Mouse (Mus musculus) lung, adult 2 months (tissue): ENCODE results near the gene 4930404N11Rik. TPM values are rescaled to one million over a fixed set of nuclear protein-coding genes. Genes with fewer than 3 reads are reported as not detected.

ENCODE experiments used
- DNase-seq: peaks from one replicate; pipeline ENCODE4 v3.0.0; 2022
- H3K4me1 ChIP-seq: fragments of 200-500 bp; 2 replicates; pipeline ENCODE4 v1.6.1; 2011; ENCODE audit warnings: low read length; ENCODE audit not compliant: control insufficient read depth, insufficient read depth
- H3K4me3 ChIP-seq: fragments of 200-500 bp; replicated peaks from 2 replicates; pipeline ENCODE3; 2011; ENCODE audit warnings: low read depth, mild to moderate bottlenecking, control low read depth, low read length; ENCODE audit errors: extremely low read depth
- CTCF ChIP-seq: fragments of 200-500 bp; IDR thresholded peaks from 2 replicates; pipeline ENCODE4 v1.5.1; 2011; ENCODE audit warnings: mild to moderate bottlenecking, low read length, control low read depth; ENCODE audit not compliant: insufficient read depth
- POLR2A ChIP-seq: fragments of 200-500 bp; IDR thresholded peaks from 2 replicates; pipeline ENCODE4 v1.6.1; 2011; ENCODE audit warnings: low read depth, mild to moderate bottlenecking, control low read depth, low read length, borderline replicate concordance; ENCODE audit errors: extremely low read depth
- WGBS: fragments of 180-500 bp; shearing (Covaris S2); methylation state at CpG from one replicate; pipeline ENCODE4 v1.1.7; 2018; 5-methylcytosine and 5-hydroxymethylcytosine counted together
- polyA plus RNA-seq: library from polyadenylated mRNA; depleted of rRNA; stranded (reverse); fragments of >200 nt; gene quantifications from 2 replicates; pipeline ENCODE4 v1.2.3, GENCODE M21; 2012

4930404N11Rik gene
- polyA plus RNA-seq, 1 experiment = 21.9 TPM

DNA sequence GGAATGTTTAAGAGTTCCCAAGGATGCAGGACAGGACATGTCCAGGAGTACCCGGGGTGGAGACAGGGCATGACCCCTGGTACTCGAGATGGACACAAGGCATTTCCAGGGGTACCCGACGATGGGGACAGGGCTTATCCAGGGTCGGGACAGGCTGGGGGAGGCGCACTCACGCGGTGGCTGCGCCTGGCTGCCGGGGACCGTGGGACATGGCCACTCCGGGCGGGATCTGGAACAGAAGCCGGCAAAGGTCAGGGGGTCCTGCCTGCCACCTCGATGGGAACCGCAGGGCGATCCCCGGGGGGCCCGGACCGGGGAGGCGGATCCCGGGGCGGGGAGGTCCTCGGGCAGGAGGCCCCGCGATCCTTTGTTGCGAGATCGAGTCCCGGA is 15.7 kb downstream of the 4930404N11Rik start:
- Histone ChIP-seq H3K4me1 (peaks cover 11% of the 10 kb centered on the region), H3K4me3 (peak overlapping the region; percentile 86)
- DNase-seq = no peak
- no peak for TF ChIP-seq CTCF
- TF ChIP-seq POLR2A = no peak
- WGBS = under 1% methylated on average over 29 of the region's 29 CpGs

DNA sequence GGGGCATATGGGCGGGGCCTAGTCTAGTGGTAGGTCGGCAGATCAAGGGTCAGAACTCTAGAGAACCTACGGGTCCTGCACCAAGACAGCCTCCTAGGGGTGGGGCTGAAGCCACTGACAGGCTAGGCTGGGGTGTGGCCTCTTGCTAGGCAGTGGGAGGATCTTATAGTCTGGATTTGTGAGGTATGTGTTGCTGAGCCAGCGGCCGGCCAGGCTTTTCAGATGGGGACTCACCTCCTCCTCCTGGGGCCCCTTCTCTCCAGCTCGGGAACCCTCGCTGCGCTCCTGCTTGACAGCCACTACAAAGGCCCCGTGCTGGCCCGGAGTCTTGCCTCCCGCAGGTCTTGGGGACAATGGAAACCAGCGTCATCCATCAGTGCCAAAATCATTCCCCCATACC is 16.5 kb downstream of the 4930404N11Rik start:
- 10% methylated on average over 12 of the region's 12 CpGs for WGBS
- TF ChIP-seq CTCF = no peak
- no peak for TF ChIP-seq POLR2A
- peak overlapping the region; percentile 86 for H3K4me3 ChIP-seq
- DNase-seq = no peak
- peaks cover 11% of the 10 kb centered on the region for H3K4me1 ChIP-seq

DNA sequence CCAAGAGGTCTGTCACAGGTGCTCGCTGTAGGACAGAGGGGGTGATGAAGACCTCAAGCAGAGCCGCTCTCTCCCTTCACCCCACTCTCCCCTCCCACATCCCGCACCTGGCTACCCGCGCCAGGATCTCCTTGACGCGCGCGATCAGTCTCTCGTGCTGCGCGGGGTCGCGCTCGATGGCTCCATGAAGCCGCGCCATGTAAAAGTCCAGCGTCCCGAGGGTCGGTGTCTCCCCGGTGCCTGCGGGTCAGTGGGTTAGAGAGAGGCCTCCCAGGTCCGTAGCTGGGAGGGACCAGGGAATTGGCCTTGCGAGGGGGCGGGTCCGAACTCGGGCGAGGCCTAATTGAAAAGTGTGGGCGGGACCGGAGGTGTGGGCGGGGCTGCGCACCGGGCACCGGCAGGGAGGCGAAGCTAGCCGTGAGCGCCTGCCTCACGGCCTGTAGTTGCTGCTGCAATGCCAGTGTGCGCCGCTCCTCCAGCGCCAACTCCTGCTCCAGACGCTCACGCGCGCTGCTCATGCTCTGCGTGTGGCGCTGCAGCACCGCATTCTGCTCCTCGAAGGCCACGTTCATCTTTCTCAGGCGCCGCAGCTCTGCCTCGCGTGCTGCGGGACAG is 19.1 kb downstream of the 4930404N11Rik start:
- TF ChIP-seq CTCF = no peak
- no peak; the same call in 1 of the 2 replicates for TF ChIP-seq POLR2A
- 42% methylated on average over 55 of the region's 55 CpGs for WGBS
- Histone ChIP-seq H3K4me3 (peak overlapping the region; percentile 11), H3K4me1 (peaks cover 11% of the 10 kb centered on the region)
- peak; percentile 63 for DNase-seq

DNA sequence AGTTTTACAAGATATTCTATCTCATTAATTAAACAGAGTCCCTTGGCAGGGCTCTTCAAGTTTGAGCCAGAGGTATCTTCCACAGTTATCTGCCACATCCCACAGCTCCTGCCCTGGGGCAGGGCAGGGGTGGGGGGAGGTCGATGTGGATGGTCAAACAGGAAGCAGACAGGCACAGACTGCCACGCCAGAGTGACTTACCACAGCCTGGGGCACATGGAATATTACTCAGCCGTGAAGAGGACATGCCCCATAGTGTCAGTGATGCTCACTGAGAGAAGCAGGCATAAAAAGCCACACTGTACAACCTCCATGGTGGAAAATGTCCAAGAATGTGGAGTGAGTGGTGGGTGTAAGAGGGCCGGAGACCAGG is 20.5 kb downstream of the 4930404N11Rik start:
- 76% methylated on average over 4 of the region's 4 CpGs for WGBS
- peaks cover 11% of the 10 kb centered on the region for H3K4me1 ChIP-seq
- H3K4me3 ChIP-seq = no peak overlapping the region
- DNase-seq = no peak
- TF ChIP-seq POLR2A (no peak), CTCF (no peak)

DNA sequence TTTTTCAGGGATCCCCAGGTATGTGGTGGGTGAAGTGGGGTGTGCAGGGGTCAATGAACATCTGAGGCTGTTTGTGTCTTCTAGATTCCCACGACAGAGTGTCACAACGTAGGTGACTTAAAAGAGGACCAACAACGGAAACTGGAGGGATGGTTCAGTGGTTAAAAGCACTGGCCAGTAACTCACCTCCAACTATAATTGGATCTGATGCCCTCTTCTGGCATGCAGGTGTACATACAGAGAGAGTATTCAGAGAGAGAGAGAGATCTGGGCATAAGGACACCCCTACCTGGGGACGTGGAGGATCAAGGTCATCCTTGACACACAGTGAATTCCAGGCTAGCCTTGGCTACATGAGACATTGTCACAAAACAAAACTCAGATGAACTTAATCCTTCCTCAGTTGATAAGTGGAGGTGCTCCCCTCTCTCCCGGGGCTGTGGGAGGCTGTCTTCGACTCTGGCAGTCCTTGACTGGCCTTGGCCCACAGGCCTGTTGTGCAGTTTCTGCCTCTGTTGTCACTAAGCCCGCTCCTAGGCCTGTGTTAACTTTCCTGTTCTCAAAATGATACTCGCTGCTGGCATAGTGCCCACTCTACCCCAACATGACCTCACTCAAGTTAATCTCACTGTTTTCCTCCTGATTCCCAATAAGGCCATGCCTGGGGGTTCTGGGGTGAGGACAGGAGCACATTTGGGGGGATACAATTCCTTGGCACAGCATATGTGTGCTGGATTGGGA is 21.0 kb downstream of the 4930404N11Rik start:
- DNase-seq = no peak
- H3K4me1 ChIP-seq = peaks cover 9% of the 10 kb centered on the region
- WGBS = 32% methylated on average over 8 of the region's 8 CpGs
- H3K4me3 ChIP-seq = no peak overlapping the region
- TF ChIP-seq POLR2A (no peak), CTCF (no peak)

DNA sequence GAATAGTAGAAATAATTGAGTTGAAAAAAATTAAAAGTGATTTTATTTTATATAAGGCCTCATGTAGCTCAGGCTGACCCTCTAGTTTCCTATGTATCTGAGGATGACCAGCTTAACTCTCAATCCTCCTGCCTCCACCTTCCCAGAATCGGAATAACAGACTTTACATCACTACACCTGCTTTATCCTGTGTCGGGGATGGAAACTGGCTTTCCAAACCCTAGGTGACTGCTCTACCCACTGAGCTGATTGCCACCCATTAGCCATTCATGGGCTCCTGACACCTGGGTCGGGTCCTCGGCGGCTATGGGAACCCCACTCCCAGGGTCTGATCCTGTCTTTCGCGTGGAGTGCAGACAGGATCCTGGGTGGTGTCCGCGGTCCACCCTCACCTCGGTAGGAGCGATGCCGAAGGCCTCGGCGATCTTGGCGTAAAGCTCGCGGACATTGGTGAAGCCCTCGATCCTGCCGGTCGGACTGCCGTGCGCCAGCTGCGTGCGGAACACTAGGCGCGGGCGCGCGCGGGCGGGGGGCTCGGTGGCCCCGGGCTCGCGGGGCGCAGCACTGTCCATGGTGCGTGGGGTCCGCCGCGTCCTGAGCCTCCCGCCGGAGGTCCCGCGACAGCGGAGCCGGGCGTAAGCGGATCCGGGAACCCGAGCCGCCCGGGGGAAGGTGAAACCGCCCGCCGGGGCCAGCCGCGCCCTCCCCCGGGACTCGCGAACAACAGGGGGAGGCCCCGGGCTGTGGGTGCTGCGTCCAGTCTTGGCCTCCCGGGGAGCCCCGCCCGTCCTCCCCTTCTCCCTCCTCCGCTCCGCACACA is 22.7 kb downstream of the 4930404N11Rik start, which contains the start of gene Gipc3:
Gene Gipc3, minus strand, starts transcription at position 581 of the 820 bp plus-strand sequence.
- TF ChIP-seq POLR2A (no peak), CTCF (no peak)
- DNase-seq = no peak
- Histone ChIP-seq H3K4me1 (peaks cover 3% of the 10 kb centered on the region; the same call in 1 of the 2 replicates), H3K4me3 (peak within 1 kb of the TSS; percentile 64)
- 4% methylated on average over 65 of the region's 67 CpGs for WGBS

DNA sequence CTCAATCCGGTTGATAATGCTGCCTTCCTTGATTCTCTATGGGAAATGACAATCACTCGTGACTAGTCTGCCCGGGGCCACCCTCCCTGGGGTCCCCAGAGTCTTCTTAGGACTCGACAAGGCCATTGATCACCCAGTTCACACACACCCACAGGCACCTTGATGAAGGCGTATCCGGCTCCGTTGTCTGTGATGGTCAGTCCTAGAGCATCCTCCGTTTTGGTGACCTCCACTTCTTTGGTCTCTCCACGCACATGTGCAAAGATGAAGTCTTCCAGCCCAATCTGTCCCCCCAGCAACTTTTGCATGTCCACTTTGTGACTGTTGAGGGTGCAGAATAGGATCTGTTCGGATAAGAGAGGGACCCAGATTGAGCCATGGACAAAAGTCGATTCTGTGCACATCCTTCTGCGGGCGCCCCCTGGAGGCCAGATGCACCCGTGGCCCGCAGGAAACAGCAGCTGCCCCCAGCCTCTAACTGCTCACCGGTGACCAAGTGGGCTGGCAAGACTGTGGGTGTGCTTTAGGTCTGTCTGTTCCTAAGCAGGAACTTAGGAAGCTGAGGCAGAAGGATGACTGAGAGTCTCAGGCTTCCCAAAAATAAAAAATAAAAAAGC is 24.2 kb downstream of the 4930404N11Rik start:
- H3K4me1 ChIP-seq = no peaks in the 10 kb centered on the region
- peak; percentile 77 for DNase-seq
- H3K4me3 ChIP-seq = no peak overlapping the region
- no peak for TF ChIP-seq POLR2A
- TF ChIP-seq CTCF = peak; percentile 58
- WGBS = 36% methylated on average over 16 of the region's 16 CpGs

DNA sequence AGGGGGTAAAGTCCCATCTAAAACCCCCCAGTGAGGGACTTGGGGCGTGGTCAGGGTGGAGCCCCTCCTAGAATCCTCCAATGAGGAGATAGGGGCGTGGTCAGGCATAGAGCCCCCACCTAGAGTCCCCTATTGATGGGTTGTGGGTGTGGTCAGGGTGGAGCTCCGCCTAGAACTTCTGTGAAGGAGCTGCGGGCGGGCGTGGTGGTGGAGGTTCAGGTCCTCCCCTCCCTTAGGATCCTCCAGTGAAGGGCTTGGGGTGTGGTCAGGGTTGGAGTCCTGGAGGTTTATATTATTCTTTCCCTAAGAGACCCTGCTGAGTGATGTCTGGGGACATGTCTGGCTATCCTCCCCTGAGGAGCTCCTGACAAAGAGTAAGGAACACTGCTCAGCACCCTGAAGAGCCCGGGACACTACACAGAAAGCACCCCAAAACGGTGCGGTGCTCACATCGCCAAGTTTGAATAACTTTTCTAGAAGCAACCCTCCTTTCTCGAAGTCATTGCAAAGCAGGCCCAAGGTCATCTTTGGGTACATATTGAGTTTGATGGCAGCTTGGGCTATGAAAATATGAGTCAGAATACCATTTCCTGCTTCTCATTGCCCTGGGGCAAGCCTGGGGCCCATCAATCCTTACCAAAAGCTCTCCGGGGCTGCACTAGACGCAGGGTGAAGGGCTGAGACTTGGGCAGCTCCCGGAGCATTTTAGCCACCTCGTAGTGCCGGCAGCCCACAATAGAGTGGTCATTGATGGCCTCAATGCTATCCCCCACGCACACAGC is 24.9 kb downstream of the 4930404N11Rik start:
- Histone ChIP-seq H3K4me1 (no peaks in the 10 kb centered on the region), H3K4me3 (no peak overlapping the region)
- DNase-seq = no peak
- TF ChIP-seq POLR2A (no peak), CTCF (no peak)
- 54% methylated on average over 17 of the region's 17 CpGs for WGBS
